Mouse (Mus musculus) MEL (cell line): ENCODE data around the gene Rtp2. TPM values are rescaled to one million over a fixed set of nuclear protein-coding genes. Genes with fewer than 3 reads are reported as not detected.

ENCODE experiments used
- DNase-seq: peaks from one replicate; pipeline ENCODE4 v3.0.0; 2011; ENCODE audit warnings: low read depth, low spot score
- H3K27ac ChIP-seq: 2 replicates; pipeline ENCODE4 v1.5.1; 2012; ENCODE audit warnings: low read depth, mild to moderate bottlenecking, control low read depth, low read length, moderate library complexity; ENCODE audit not compliant: control insufficient read depth
- H3K27me3 ChIP-seq, 2 experiments: fragments of 150-350 bp in 1 of 2; sonication (generic) in 1 of 2; 2 replicates each; pipeline ENCODE4 v1.6.1; 2012; ENCODE audit warnings: low read length in 2 of 2, mild to moderate bottlenecking in 2 of 2, improper control_type of control experiment in 1 of 2, moderate library complexity in 1 of 2; ENCODE audit not compliant: insufficient read depth in 2 of 2, control insufficient read depth in 1 of 2
- H3K36me3 ChIP-seq, 2 experiments: 2 replicates each; pipeline ENCODE4 v1.6.1; 2012 to 2014; ENCODE audit warnings: low read length in 2 of 2, improper control_type of control experiment in 1 of 2, inconsistent platforms in 1 of 2, mild to moderate bottlenecking in 1 of 2; ENCODE audit not compliant: insufficient read depth in 2 of 2, control insufficient read depth in 1 of 2
- H3K4me1 ChIP-seq, 2 experiments: fragments of 150-350 bp in 1 of 2; sonication (generic) in 1 of 2; 2 replicates each; pipeline ENCODE4 v1.6.1; 2012; ENCODE audit warnings: low read length in 2 of 2, improper control_type of control experiment in 1 of 2, mild to moderate bottlenecking in 1 of 2; ENCODE audit not compliant: insufficient read depth in 2 of 2, control insufficient read depth in 1 of 2
- H3K4me3 ChIP-seq, 2 experiments: fragments of 150-350 bp in 1 of 2; sonication (generic) in 1 of 2; 2 replicates each; pipeline ENCODE4 v1.5.1; 2012; ENCODE audit warnings: low read depth in 2 of 2, low read length in 2 of 2, mild to moderate bottlenecking in 2 of 2, moderate library complexity in 2 of 2, control low read depth in 1 of 2, improper control_type of control experiment in 1 of 2; ENCODE audit not compliant: control insufficient read depth in 1 of 2, insufficient read depth in 1 of 2
- H3K79me2 ChIP-seq: 2 replicates; pipeline ENCODE4 v1.6.1; 2012; ENCODE audit warnings: mild to moderate bottlenecking, low read length, moderate library complexity; ENCODE audit not compliant: control insufficient read depth, poor library complexity, insufficient read depth
- H3K9ac ChIP-seq: 2 replicates; pipeline ENCODE4 v1.6.1; 2012; ENCODE audit warnings: low read depth, mild to moderate bottlenecking, control low read depth, low read length, moderate library complexity; ENCODE audit not compliant: control insufficient read depth, poor library complexity, severe bottlenecking
- H3K9me3 ChIP-seq: fragments of 150-350 bp; sonication (generic); replicated peaks from 2 replicates; pipeline ENCODE4 v1.6.1; 2012; ENCODE audit warnings: mild to moderate bottlenecking, low read length, improper control_type of control experiment, moderate library complexity; ENCODE audit not compliant: insufficient read depth
- CHD2 ChIP-seq: IDR thresholded peaks from 2 replicates; pipeline ENCODE4 v1.6.1; 2011; ENCODE audit warnings: low read length, improper control_type of control experiment
- EP300 ChIP-seq, 2 experiments: IDR thresholded peaks; 2 replicates each; pipeline ENCODE4 v1.6.1; 2011; ENCODE audit warnings: improper control_type of control experiment in 2 of 2, low read length in 2 of 2, low read depth in 1 of 2, mild to moderate bottlenecking in 1 of 2
- KAT2A ChIP-seq: conservative IDR thresholded peaks from 2 replicates; pipeline ENCODE4 v1.6.1; 2012; ENCODE audit warnings: low read depth, low read length, improper control_type of control experiment, inconsistent platforms
- MAX ChIP-seq: IDR thresholded peaks from 2 replicates; pipeline ENCODE4 v1.6.1; 2011; ENCODE audit warnings: low read length, improper control_type of control experiment
- MEF2A ChIP-seq: IDR thresholded peaks from 2 replicates; pipeline ENCODE4 v1.6.1; 2014; ENCODE audit warnings: low read depth, mild to moderate bottlenecking, inconsistent platforms, low read length, improper control_type of control experiment; ENCODE audit not compliant: poor library complexity, insufficient replicate concordance, severe bottlenecking; ENCODE audit errors: extremely low read depth
- NELFE ChIP-seq: IDR thresholded peaks from 2 replicates; pipeline ENCODE4 v1.6.1; 2011; ENCODE audit warnings: low read depth, low read length, improper control_type of control experiment
- NRF1 ChIP-seq: IDR thresholded peaks from 2 replicates; pipeline ENCODE4 v1.6.1; 2014; ENCODE audit warnings: low read depth, mild to moderate bottlenecking, inconsistent platforms, low read length, improper control_type of control experiment, moderate library complexity; ENCODE audit not compliant: poor library complexity, insufficient read depth, severe bottlenecking
- POLR2AphosphoS2 ChIP-seq: IDR thresholded peaks from 2 replicates; pipeline ENCODE4 v1.6.1; 2011; ENCODE audit warnings: low read length, improper control_type of control experiment
- POLR2AphosphoS5 ChIP-seq: IDR thresholded peaks from 2 replicates; pipeline ENCODE4 v1.6.1; 2012; ENCODE audit warnings: low read depth, borderline replicate concordance, mild to moderate bottlenecking, inconsistent platforms, low read length, moderate library complexity, mixed read lengths
- SMC3 ChIP-seq: IDR thresholded peaks from 2 replicates; pipeline ENCODE4 v1.6.1; 2011; ENCODE audit warnings: low read depth, low read length, improper control_type of control experiment
- TAL1 ChIP-seq: IDR thresholded peaks from 2 replicates; pipeline ENCODE4 v1.6.1; 2012; ENCODE audit warnings: mild to moderate bottlenecking, inconsistent platforms, low read length, moderate library complexity, mixed read lengths
- TCF12 ChIP-seq: IDR thresholded peaks from 2 replicates; pipeline ENCODE4 v1.6.1; 2014; ENCODE audit warnings: low read depth, mild to moderate bottlenecking, inconsistent platforms, low read length, improper control_type of control experiment, moderate library complexity
- UBTF ChIP-seq: IDR thresholded peaks from 2 replicates; pipeline ENCODE4 v1.6.1; 2012; ENCODE audit warnings: low read depth, mild to moderate bottlenecking, inconsistent platforms, low read length, improper control_type of control experiment, moderate library complexity, borderline replicate concordance; ENCODE audit not compliant: insufficient read depth
- USF1 ChIP-seq: IDR thresholded peaks from 2 replicates; pipeline ENCODE4 v1.6.1; 2014; ENCODE audit warnings: low read depth, mild to moderate bottlenecking, inconsistent platforms, low read length, improper control_type of control experiment, moderate library complexity
- USF2 ChIP-seq, 2 experiments: IDR thresholded peaks; 2 replicates each; pipeline ENCODE4 v1.6.1; 2011 to 2012; ENCODE audit warnings: improper control_type of control experiment in 2 of 2, low read length in 2 of 2, borderline replicate concordance in 1 of 2, inconsistent platforms in 1 of 2, low read depth in 1 of 2, mild to moderate bottlenecking in 1 of 2; ENCODE audit not compliant: insufficient read depth in 1 of 2
- ZC3H11A ChIP-seq: IDR thresholded peaks from 2 replicates; pipeline ENCODE4 v1.6.1; 2012; ENCODE audit warnings: low read depth, mild to moderate bottlenecking, inconsistent platforms, low read length, improper control_type of control experiment
- ZMIZ1 ChIP-seq: IDR thresholded peaks from 2 replicates; pipeline ENCODE4 v1.6.1; 2012; ENCODE audit warnings: low read depth, mild to moderate bottlenecking, inconsistent platforms, low read length, improper control_type of control experiment, moderate library complexity
- polyA plus RNA-seq, 2 experiments: library from polyadenylated mRNA; stranded (reverse) in 1 of 2; unstranded in 1 of 2; fragments of >175 nt in 1 of 2; fragments of >200 nt in 1 of 2; gene quantifications; 2 replicates each; pipeline versions ENCODE4 v1.2.1 to v1.2.4; 2012; ENCODE audit warnings: low replicate concordance in 2 of 2, low read depth in 1 of 2; ENCODE audit not compliant: insufficient read length in 2 of 2, insufficient read depth in 1 of 2, missing spikeins in 1 of 2
- total RNA-seq: library from RNA; depleted of rRNA; stranded (reverse); fragments of 300-350 nt; gene quantifications from 2 replicates; pipeline ENCODE4 v1.2.3, GENCODE M21; 2012

Rtp2 gene
- total and polyA plus RNA-seq, 3 experiments: not detected

- TF ChIP-seq ZMIZ1: no peak
- no peak for TF ChIP-seq USF1
- Histone ChIP-seq H3K27ac (no peak overlapping the region), H3K4me3 (no peak overlapping the region), H3K9me3 (no peaks in the 10 kb centered on the region), H3K4me1 (no peaks in the 10 kb centered on the region), H3K36me3 (no peaks in the 10 kb centered on the region), H3K27me3 (no peaks in the 10 kb centered on the region), H3K9ac (no peak overlapping the region), H3K79me2 (no peaks in the 10 kb centered on the region)
- no peak for DNase-seq
Observed at GRCm38 (mm10) chr16:23973635-23974367, 41.6 kb upstream of the Rtp2 start.

- Histone ChIP-seq H3K36me3 (no peaks in the 10 kb centered on the region), H3K27me3 (no peaks in the 10 kb centered on the region), H3K79me2 (no peaks in the 10 kb centered on the region), H3K4me1 (no peaks in the 10 kb centered on the region), H3K4me3 (no peak overlapping the region), H3K9ac (no peak overlapping the region), H3K9me3 (no peaks in the 10 kb centered on the region), H3K27ac (no peak overlapping the region)
- DNase-seq: no peak
- no peak for TF ChIP-seq TAL1
- no peak for TF ChIP-seq EP300 (IDR thresholded peaks at IDR 0.05; ENCODE audit: low read depth in 1 of 2, low read length in 2 of 2)
- no peak for TF ChIP-seq MAX
- no peak for TF ChIP-seq UBTF
- no peak for TF ChIP-seq POLR2AphosphoS5
- no peak for TF ChIP-seq TCF12
- TF ChIP-seq ZC3H11A: no peak
- TF ChIP-seq KAT2A: no peak
- no peak for TF ChIP-seq SMC3
- TF ChIP-seq MEF2A: no peak
- no peak for TF ChIP-seq NELFE
- no peak for TF ChIP-seq POLR2AphosphoS2
- TF ChIP-seq USF2 (IDR thresholded peaks at IDR 0.05; ENCODE audit: borderline replicate concordance in 1 of 2, insufficient read depth in 1 of 2, low read depth in 1 of 2, low read length in 2 of 2): no peak
- no peak for TF ChIP-seq CHD2
- no peak for TF ChIP-seq NRF1
- TF ChIP-seq USF1: no peak
Observed at GRCm38 (mm10) chr16:23972901-23973300, 40.7 kb upstream of the Rtp2 start.
